Mouse (Mus musculus) cortical plate, adult 2 months (tissue): ENCODE measurements around the gene Angptl1. TPM values are rescaled to one million over a fixed set of nuclear protein-coding genes. Genes with fewer than 3 reads are reported as not detected.

Source experiments
- H3K27ac ChIP-seq: fragments of 200-500 bp; 2 replicates; pipeline ENCODE4 v1.5.1; 2012; ENCODE audit warnings: low read length, control low read depth, inconsistent platforms; ENCODE audit not compliant: insufficient read depth
- H3K4me1 ChIP-seq: fragments of 200-500 bp; 2 replicates; pipeline ENCODE4 v1.6.1; 2011; ENCODE audit warnings: low read length; ENCODE audit not compliant: control insufficient read depth, insufficient read depth
- H3K4me3 ChIP-seq: fragments of 200-500 bp; 2 replicates; pipeline ENCODE4 v1.5.1; 2011; ENCODE audit warnings: mild to moderate bottlenecking, low read length, control low read depth; ENCODE audit not compliant: insufficient read depth
- CTCF ChIP-seq: fragments of 200-500 bp; IDR thresholded peaks from 2 replicates; pipeline ENCODE4 v1.5.1; 2011; ENCODE audit warnings: mild to moderate bottlenecking, control low read depth, low read length; ENCODE audit not compliant: insufficient read depth; ENCODE audit errors: extremely low read depth
- POLR2A ChIP-seq: fragments of 200-500 bp; IDR thresholded peaks from 2 replicates; pipeline ENCODE4 v1.6.1; 2011; ENCODE audit warnings: mild to moderate bottlenecking, low read length, control low read depth; ENCODE audit not compliant: insufficient read depth; ENCODE audit errors: extremely low read depth
- polyA plus RNA-seq: library from polyadenylated mRNA; depleted of rRNA; stranded (reverse); fragments of >200 nt; gene quantifications from 2 replicates; pipeline ENCODE4 v1.2.3, GENCODE M21; 2012

The Angptl1 gene
- polyA plus RNA-seq, 1 experiment: 0.67 TPM

DNA sequence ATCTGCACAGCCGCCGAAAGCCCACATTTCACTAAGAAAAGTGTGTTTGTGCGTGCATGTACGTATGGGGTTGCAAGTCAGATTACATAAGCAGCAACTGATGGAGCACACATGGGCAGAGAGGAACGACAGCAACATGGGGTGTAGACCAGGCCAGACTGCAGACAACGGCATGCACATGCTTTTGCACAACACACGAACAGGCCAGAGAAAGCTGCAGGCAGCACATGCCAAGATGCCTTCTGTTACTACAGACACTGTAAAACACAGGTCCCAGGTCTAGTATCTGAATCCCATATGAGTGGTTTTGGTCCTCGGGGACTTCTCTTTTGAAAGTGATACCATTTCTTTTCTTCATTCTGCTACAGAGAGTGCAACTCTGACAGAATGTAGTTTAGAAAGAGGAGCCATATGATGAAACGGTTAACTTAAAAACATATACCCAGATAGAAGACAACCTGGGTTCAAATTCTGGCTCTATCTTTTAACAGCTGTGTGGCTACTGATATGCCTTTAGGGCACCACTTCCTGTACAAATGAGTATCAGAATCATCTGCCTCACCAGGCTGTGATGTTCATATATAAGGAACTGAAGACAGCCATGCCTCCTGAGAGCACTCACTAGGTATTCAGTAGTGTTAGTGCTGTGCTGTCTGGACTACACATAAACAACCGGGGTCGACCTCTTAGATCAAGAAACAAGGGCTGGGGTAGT lies 3.4 kb downstream of the Angptl1 start:
- Histone ChIP-seq H3K27ac (no peak overlapping the region), H3K4me3 (no peak overlapping the region), H3K4me1 (peaks cover 3% of the 10 kb centered on the region; the same call in 1 of the 2 replicates)
- TF ChIP-seq POLR2A (no peak), CTCF (no peak)

DNA sequence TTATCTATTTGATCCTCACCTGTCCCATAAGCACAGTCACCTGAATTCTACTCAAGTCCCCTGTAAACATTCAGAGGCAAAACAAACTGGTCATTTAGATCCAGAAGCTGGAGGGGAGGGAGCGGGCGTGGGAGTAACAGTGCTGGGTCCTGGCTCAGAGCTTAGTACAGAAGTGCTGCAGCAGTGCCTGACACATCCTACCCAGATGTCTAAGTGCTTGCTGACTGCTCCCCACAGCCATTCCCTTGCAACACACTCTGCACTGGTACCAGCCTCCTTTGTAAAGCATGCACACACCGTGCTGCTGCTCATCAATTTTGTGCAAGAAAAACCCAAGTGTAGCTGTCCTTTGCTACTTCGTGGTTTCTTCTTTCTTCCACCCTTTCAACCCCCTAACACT lies 8.7 kb downstream of the Angptl1 start:
- Histone ChIP-seq H3K27ac (no peak overlapping the region), H3K4me3 (no peak overlapping the region), H3K4me1 (no peaks in the 10 kb centered on the region)
- no peak for TF ChIP-seq POLR2A
- no peak for TF ChIP-seq CTCF

DNA sequence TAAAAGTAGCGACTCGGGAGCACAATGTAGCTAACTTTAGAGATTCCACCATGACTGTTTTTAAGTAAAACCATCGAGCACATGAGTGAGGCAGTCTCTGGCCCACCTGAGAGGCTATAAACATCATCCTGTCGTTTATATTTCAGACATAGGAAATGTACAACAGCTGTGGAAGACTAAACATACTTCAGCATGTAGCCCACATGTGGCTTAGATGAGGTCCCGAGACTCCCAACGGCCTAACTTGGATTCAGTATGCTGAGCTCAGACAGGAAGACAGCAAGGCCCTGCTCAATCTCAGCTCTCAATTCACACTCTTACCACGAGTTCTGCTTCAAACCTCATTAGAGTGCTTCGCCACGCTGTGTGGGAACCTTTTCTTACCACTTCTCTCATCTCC lies 14.0 kb downstream of the Angptl1 start:
- Histone ChIP-seq H3K4me3 (no peak overlapping the region), H3K4me1 (no peaks in the 10 kb centered on the region), H3K27ac (no peak overlapping the region)
- TF ChIP-seq CTCF (no peak), POLR2A (no peak)

DNA sequence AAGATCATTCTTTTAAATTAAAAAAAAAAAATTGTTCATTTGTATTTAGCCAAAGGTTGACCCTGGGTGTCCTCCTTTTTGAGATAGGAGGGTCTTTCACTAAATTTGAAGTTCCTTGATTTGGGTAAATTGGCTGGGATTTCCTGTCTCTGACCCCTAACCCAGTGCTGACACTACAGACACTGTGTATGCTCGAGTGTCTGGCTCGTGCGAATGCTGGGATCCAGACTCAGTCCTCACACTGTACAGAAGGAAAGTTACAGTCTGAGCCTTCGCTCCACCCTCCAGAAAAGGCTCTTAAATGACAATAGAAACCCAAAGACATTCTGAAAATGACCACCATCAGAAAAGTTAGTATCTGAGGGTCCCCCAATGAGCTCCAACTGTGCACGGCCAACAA lies 14.5 kb downstream of the Angptl1 start:
- Histone ChIP-seq H3K4me1 (no peaks in the 10 kb centered on the region), H3K27ac (no peak overlapping the region), H3K4me3 (no peak overlapping the region)
- no peak for TF ChIP-seq POLR2A
- TF ChIP-seq CTCF: no peak

DNA sequence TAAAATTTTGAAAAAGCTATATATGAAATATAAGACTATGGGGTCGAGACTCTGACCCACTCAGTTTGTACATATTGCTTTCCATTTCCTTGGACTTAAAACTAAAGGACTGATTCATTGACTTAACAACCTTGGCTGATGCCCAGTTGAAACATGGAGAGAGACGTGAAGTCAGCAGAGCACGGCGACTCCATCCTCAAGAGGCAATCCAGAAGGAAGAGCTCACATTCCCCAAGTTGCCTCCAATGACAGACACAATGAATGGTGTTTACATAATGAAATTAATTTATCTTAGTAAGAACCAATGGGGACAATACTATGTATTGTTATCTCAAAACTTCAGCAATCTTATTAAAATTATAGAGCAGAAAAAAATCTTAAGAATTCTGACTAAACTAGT lies 16.2 kb downstream of the Angptl1 start:
- Histone ChIP-seq H3K4me3 (no peak overlapping the region), H3K4me1 (no peaks in the 10 kb centered on the region), H3K27ac (no peak overlapping the region)
- TF ChIP-seq POLR2A (no peak), CTCF (no peak)

DNA sequence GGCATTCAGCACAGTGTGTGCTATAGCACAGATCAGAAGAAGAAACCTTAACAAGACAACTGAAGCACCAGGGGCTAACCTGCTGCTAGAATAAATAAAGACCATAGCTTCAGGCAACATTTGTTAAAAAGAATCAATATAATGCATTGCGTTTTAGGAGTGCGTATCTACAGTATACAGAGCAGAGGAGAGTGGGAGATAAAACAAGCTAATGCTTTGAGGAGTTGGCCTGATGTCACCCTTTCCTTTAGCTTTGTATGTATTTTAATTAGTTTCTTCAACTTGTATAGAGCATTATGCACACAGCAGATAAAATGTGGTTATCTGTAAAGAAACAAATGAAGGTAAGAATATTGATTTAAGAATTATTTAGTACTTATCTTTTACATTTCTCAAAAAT lies 18.3 kb downstream of the Angptl1 start:
- Histone ChIP-seq H3K4me1 (no peaks in the 10 kb centered on the region), H3K4me3 (no peak overlapping the region), H3K27ac (no peak overlapping the region)
- TF ChIP-seq CTCF (no peak), POLR2A (no peak)

DNA sequence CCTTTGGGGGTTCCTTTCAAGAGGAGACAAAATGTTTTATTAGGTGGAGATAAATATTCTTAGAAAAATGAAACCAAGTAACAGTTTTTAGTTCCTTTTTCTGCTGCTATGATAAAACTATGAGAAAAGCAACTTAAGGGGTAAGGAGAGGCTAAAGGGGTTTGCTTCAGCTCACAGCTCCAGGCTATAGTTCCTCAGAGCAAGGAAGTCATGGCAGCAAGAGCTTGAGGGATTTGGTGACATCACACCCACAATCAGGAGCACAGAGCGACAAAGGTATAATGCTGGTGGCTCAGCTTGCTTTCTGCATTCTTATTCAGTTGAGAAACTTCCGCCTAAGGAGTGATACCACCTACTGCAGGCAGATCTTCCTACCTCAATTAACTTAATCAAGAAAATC lies 20.8 kb downstream of the Angptl1 start:
- Histone ChIP-seq H3K27ac (no peak overlapping the region), H3K4me3 (no peak overlapping the region), H3K4me1 (peaks cover 4% of the 10 kb centered on the region)
- TF ChIP-seq CTCF: no peak
- TF ChIP-seq POLR2A: no peak

DNA sequence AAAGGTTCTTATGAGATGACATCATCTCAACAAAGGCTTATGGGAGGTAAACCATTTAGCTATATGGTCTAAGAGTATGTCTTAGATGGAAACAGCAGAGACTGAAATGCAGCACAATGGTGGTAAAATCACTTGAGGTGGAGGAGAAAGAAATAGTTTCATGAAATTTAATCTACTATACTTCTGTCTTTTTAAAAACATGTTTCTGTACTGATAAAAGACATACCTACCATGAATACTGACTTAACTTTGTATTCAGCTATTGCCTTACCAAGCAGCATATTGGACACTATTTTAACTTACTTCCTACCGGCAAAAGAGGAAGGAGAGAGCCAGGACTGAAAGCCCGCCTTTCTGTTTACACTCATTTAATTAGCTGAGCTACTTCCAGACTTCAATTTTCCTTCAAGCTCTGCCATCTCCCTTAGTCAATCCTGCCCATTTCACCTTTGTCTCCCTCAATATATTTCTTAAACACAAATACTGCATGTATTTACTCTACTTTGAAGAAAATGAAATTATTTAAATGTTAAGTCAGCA lies 21.4 kb downstream of the Angptl1 start:
- TF ChIP-seq POLR2A (no peak), CTCF (no peak)
- Histone ChIP-seq H3K4me1 (peaks cover 4% of the 10 kb centered on the region), H3K27ac (no peak overlapping the region), H3K4me3 (no peak overlapping the region)

DNA sequence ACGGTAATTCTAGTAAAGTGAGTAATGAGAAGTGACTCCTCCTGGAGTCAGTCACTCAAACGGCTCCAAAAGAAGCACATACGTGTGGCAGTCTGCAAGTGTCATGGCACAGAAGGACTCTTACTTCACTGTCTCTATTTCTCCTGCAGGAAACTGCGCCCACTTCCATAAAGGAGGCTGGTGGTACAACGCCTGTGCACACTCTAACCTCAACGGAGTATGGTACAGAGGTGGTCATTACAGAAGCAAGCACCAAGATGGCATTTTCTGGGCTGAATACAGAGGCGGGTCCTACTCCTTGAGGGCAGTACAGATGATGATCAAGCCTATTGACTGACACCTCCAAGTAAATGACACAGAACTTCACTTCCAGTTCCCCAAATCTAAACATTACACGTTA lies 21.9 kb downstream of the Angptl1 start:
- no peak for TF ChIP-seq POLR2A
- TF ChIP-seq CTCF: no peak
- Histone ChIP-seq H3K4me3 (no peak overlapping the region), H3K4me1 (peaks cover 4% of the 10 kb centered on the region), H3K27ac (no peak overlapping the region)

DNA sequence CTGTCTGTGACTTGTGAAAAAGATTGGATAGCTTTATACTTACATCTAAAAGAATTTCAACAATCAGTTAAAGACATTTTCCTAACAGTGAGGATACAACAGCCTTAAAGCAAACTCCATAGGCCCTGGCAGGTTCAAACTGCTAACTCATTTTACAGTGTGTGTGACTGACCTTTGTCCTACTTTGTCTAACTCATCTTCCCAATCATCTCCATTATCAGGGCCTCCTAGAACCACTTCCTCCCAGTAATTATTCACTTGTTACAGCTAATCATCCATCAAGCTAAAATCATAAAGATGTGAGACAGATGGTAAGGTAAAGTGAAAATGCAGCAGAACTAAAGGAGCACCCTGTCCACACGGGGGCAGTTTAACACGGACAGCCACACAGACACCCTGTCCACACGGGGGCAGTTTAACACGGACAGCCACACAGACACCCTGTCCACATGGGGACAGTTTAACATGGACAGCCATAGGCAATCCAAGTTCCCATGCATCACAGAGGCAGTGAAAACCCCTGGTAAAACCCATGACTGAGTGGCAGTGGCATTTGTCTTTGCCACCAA lies 23.2 kb downstream of the Angptl1 start:
- no peak overlapping the region for H3K27ac ChIP-seq
- TF ChIP-seq POLR2A (no peak), CTCF (peak; percentile 30; the same call in 1 of the 2 replicates)
- H3K4me3 ChIP-seq: no peak overlapping the region
- peaks cover 4% of the 10 kb centered on the region for H3K4me1 ChIP-seq

DNA sequence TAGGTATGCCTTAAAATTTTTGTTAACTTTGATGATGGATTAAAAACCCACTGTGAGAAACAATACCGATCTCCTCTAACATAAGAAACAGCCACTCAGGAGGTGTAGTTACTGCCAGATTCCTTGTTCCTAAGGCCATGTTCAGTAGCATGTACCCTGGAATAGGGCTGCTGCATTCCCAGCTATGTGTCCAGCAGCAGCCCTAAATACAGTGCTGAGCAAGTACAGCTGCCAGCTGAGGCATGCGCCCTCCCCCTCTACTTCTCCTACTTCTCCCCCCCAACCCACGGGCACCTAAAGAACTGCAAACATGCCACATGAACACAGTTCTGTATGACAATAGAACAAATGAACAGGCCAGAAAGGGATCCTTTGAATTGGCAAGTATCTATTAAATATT lies 25.4 kb downstream of the Angptl1 start:
- Histone ChIP-seq H3K27ac (no peak overlapping the region), H3K4me1 (peaks cover 4% of the 10 kb centered on the region), H3K4me3 (no peak overlapping the region)
- TF ChIP-seq CTCF: no peak
- TF ChIP-seq POLR2A: no peak
